Mouse (Mus musculus) lung, postnatal 36 days (tissue): Measurements from ENCODE around the gene Hs6st1.

Experiments
- DNase-seq: peaks from one replicate; pipeline ENCODE4 v3.0.0; 2022; ENCODE audit warnings: mixed read lengths

Gene Hs6st1

GRCm38 (mm10) chr1:36089481-36089880, 21.3 kb downstream of the Hs6st1 start:
- no peak for DNase-seq

DNA sequence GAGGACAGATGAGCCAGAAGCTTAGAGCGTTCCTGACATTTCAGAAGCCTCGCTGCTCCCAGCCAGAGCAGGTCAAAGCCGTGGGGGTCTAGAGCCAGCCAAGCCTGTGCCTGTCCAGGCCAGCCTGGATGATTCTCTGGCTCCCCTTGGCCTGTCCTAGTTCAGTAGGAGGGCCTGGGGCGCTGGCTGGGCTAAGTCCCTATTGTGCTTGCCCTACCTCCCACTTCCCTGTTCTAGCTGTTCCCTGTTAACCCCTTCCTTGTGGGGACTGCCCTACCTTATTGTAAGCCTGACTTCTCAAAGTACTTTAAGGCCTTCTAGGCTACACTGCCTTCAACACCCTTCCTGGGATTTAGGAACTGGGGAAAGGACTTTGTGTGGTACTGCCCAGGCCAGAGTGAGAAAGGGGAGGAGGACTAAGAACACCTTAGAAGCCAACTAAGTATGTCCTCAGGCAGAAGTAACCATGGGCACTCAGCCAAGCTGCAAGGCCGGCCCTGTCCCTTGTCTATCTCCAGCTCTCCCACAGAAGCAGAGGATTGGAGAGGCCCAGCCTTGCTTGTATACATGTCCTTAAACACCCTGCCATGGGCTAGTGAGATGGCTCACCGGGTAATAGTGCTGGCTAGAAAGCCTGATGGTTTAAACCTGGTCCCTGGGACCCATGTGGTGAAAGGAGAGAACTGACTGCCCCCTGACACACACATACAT, 22.0 kb downstream of the Hs6st1 start:
- DNase-seq, result no peak

- no peak for DNase-seq
Measured at GRCm38 (mm10) chr1:36090722-36091110, 22.5 kb downstream of the Hs6st1 start.

GRCm38 (mm10) chr1:36091246-36091645, 23.0 kb downstream of the Hs6st1 start:
- no peak for DNase-seq

- no peak for DNase-seq
Measured at GRCm38 (mm10) chr1:36093741-36094140, 25.5 kb downstream of the Hs6st1 start.

- DNase-seq, result peak; percentile 46
Measured at GRCm38 (mm10) chr1:36095423-36096272, 27.4 kb downstream of the Hs6st1 start.

- DNase-seq, result no peak
Measured at GRCm38 (mm10) chr1:36098432-36098831, 30.2 kb downstream of the Hs6st1 start.

GRCm38 (mm10) chr1:36100371-36100770, 32.2 kb downstream of the Hs6st1 start:
- DNase-seq, result no peak

DNA sequence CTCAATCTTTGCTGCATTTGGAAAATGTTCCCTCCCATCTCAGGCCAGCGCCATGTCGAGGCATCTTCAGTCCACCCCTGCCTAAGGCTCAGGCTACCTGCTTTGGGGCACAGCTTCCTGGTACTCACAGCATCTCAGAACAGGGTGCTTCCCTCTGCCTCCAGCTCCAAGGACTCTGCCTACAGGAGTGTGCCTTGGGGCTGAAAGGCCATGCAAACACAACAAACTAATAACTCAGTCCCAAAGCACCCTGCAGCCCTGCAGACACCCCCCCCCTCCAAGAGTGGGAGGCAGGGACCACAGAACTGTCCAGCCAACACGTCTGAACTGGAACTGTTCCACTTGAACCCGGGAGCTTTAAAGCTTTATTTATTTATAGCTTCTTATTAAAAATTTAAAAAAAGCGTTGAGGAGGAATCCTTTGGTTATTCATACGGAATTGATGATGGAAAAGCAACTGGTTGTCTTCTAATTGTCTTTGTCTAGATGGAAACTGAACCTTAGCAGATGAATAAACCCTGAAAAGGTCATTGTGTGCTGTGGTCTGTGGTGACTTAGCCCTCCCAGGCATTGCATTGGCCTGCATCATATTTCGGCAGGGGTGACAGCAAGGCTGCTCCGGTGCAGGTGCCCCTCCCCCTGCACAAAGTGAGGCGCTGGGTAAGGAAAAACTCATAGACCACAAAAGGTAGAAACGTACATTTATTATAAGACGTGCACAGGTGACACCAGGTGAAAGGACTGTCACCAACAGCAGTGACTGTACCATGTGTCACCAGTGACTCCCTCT, 37.9 kb downstream of the Hs6st1 start:
- DNase-seq, result no peak

- no peak for DNase-seq
Measured at GRCm38 (mm10) chr1:36109987-36110386, 41.8 kb downstream of the Hs6st1 start.

- no peak for DNase-seq
Measured at GRCm38 (mm10) chr1:36112665-36113064, 44.5 kb downstream of the Hs6st1 start.

DNA sequence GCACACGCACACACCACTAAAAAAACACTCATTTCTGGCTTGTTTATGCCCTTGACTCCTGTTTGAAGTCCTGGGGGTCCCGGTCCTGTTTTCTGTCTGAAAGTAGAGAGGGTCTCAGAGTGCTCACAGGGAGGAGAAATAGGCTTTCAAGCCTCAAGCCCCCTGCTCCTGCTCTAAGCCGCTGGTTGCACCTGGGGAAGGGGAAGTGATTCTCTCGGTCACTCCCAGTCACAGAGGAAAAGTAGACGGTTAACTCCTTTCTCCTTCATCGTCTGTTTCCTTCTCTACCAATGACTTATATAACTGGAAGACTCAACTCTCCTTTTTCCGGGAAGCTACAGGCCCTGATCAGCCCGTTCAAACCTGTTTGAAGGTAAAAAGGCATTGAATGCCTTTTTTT, 45.5 kb downstream of the Hs6st1 start:
- no peak for DNase-seq

DNA sequence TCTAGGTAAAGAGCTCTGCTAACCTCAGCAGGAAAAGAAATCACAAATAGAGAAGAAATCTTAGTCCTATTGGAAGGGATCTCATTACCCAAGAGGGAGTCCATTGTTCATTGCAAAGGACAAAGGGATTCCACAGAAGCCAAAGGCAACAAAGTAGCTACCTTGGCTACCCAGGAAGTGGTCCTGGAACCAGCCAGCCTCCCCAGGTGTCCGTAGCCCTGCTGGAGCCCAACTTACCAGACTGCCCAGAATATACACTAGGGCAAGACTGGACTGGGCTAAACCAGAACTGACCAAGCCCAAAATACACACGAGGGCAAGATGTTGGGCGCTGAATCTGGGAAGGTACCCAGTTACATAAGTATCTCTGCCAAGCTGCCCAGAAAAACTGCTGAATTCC, 46.6 kb downstream of the Hs6st1 start:
- no peak for DNase-seq

- no peak for DNase-seq
Measured at GRCm38 (mm10) chr1:36116488-36116887, 48.3 kb downstream of the Hs6st1 start.

GRCm38 (mm10) chr1:36118061-36118685, 50.0 kb downstream of the Hs6st1 start:
- DNase-seq, result no peak

DNA sequence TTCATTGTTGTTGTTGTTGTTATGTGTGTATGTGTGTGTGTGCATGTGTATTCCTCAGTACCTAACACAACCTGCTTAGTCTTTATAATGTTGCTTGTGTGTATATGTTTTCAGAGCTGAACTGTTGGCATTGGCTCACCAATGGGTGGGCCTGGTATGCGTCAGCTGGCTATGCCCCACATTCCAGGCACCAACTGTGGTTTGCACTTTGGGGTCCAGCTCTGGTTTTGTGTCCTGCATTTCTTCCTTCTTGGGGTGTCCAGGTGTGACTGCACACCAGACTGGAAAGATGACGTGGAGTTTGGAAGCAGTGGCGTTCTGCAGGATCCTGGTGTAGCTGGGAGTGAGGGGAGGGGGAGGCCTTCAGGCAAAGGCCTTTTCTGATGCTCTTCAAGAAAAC, 50.8 kb downstream of the Hs6st1 start:
- DNase-seq, result no peak

GRCm38 (mm10) chr1:36119426-36119825, 51.2 kb downstream of the Hs6st1 start:
- DNase-seq, result no peak

- DNase-seq, result peak; percentile 15
Measured at GRCm38 (mm10) chr1:36121172-36121571, 53.0 kb downstream of the Hs6st1 start.

DNA sequence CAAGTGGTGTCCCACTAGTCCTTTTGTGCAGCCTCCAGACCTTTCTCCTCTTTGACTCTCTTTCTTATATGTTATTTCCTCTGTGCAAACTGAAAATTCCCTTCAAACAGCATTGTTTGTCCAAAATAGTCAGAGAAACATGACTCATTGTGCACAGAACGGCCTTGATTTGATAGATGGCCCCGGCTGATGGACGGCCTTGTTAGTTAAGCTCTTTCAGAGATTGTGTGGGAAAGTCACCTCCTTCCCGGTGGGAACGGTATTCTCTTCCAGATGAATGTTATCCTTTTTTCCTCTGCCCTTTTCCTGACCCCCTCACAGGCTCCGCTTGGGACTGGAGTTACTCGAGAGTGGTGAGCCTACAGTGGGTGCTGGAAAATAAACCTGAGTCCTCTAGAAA, 56.9 kb downstream of the Hs6st1 start:
- DNase-seq, result no peak

- DNase-seq, result peak; percentile 46
Measured at GRCm38 (mm10) chr1:36129126-36129525, 60.9 kb downstream of the Hs6st1 start.

- no peak for DNase-seq
Measured at GRCm38 (mm10) chr1:36129881-36130280, 61.7 kb downstream of the Hs6st1 start.

DNA sequence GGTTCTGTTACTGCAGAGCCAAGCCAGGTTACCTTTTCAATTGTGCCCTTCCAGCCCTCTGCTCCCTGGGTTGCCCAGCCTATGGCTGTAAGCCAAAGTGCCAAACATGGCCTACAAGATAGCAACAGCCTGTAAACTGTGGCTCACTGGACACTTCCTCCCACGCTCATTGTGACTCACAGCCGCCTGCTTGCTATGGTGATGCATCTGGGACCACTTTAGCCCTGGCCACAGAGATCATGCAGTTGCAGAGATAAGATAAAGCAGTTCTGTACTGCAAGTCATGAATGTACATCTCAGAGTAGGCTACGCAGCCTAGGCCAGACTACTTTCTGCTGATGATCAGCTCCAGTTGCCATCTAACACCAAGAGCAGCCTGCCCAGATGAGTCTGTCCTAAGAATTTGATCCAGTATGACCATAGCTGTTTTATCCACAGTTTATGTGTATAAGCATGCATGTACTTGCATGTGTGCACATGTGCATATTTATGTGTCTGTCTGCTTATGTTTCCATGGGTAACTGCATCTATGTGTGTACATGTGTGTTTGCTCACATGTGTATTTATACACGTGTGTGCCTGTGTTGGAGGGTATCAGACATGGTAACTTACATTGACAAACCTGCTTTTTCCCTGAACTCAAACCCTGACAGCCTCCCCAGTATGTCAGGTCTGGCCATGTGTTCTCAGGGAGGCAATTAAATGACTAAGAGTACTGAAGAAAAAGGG, 62.3 kb downstream of the Hs6st1 start:
- peak; percentile 61 for DNase-seq
